Mouse (Mus musculus) bone marrow macrophage, adult 2 months (primary cell): ENCODE measurements around the gene Jarid2. TPM values are rescaled to one million over a fixed set of nuclear protein-coding genes. Genes with fewer than 3 reads are reported as not detected.

Source experiments
- H3K27ac ChIP-seq: 2 replicates; pipeline ENCODE4 v1.5.1; 2012; ENCODE audit warnings: low read depth, low read length; ENCODE audit not compliant: insufficient read depth
- H3K4me1 ChIP-seq: 2 replicates; pipeline ENCODE4 v1.6.1; 2012; ENCODE audit warnings: low read length; ENCODE audit not compliant: control insufficient read depth, insufficient read depth
- H3K4me3 ChIP-seq: 2 replicates; pipeline ENCODE4 v1.5.1; 2012; ENCODE audit warnings: mild to moderate bottlenecking, low read length, moderate library complexity; ENCODE audit not compliant: insufficient read depth
- CTCF ChIP-seq: IDR thresholded peaks from 2 replicates; pipeline ENCODE4 v1.5.1; 2012; ENCODE audit warnings: low read depth, mild to moderate bottlenecking, low read length, moderate library complexity
- POLR2A ChIP-seq: IDR thresholded peaks from 2 replicates; pipeline ENCODE4 v1.6.1; 2012; ENCODE audit warnings: mild to moderate bottlenecking, low read depth, low read length, borderline replicate concordance
- polyA plus RNA-seq: library from polyadenylated mRNA; stranded (reverse); fragments of >200 nt; gene quantifications from 2 replicates; pipeline ENCODE4 v1.2.4, GENCODE M21; 2012; ENCODE audit not compliant: missing spikeins, insufficient read depth, insufficient read length

Gene Jarid2
- polyA plus RNA-seq, 1 experiment, result 41.4 TPM

DNA sequence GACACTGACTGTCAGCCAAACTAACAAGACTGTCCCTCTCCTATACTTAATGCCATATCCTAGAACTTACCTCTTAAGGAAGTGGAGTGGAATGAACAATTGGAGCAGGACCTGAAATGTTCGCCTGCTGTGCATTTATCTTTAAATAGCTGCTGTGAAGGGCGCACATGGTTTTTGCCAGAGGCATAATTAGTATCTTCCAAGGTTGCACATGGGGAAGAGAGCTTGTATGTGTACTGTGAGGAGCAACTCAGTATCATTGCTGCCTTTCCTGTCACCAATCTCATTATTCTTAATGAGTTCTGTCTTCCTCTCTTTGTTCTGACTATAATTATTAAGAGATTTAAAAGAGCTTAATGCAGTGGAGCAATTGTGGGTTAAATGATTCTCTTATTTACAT, 147.5 kb downstream of the Jarid2 start:
- Histone ChIP-seq H3K27ac (no peak overlapping the region), H3K4me1 (no peaks in the 10 kb centered on the region)
- TF ChIP-seq POLR2A (no peak), CTCF (no peak)

DNA sequence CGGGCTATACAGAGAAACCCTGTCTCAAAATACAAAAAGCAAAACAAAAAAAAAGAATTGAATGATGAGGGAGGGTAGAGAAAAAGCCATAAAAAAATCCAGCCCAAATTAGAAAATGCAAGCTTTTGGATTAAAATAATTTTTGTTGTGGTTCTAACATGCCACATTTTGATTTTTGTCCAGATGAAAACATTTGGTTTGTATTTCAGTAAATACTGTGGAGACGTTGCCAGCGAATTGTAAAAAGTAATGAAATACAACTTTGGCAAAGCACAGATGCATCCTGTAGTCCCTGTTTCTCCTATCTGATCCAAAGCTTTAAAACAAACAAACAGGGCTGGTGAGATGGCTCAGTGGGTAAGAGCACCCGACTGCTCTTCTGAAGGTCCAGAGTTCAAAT, 151.7 kb downstream of the Jarid2 start:
- TF ChIP-seq POLR2A (no peak), CTCF (no peak)
- no peak overlapping the region for H3K27ac ChIP-seq

More for the DNA sequence above, 147.5 kb downstream of the Jarid2 start:
- no peak overlapping the region for H3K4me3 ChIP-seq

DNA sequence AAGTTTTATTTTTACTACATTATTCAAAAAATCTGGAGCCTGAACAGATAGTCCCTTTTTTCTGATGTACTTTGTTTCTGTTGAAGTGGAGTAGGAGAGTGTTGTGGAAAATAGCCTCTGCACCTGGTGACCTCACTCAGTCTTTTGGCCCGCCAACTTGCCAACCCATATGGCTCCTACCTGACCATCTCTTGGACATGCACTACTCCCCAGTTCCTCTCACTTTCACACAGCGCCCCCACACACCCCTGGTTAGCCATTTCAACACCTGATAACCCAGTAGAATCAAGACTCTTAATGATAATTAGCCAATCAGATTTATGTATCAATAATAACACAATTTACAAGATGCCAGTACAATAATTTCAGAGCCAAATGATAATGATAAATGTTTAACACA, 156.9 kb downstream of the Jarid2 start:
- no peak overlapping the region for H3K4me3 ChIP-seq
- no peak overlapping the region for H3K27ac ChIP-seq
- no peaks in the 10 kb centered on the region for H3K4me1 ChIP-seq
- TF ChIP-seq POLR2A, result no peak
- no peak for TF ChIP-seq CTCF

More for the DNA sequence above, 151.7 kb downstream of the Jarid2 start:
- H3K4me3 ChIP-seq, result no peak overlapping the region
- no peaks in the 10 kb centered on the region for H3K4me1 ChIP-seq

DNA sequence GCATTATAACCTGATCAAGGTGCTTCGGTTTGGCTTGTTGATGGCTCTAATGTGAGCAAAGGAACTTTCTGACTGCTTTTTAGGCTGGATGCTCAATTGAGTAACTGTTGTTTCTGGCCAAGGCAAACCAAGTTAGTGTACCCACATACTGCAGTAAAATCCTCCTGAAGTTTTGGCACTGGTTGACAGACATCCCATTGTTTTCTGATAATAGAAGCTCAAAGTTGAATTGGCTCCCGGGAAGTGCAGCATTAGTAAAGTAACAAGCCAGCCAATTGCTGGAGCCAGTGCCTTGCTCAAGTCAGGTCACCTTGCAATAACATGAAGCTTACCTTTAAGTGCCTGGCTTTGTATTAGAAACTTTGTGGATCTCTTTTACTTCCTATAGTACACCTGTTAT, 161.3 kb downstream of the Jarid2 start:
- Histone ChIP-seq H3K4me3 (no peak overlapping the region), H3K4me1 (no peaks in the 10 kb centered on the region), H3K27ac (no peak overlapping the region)
- TF ChIP-seq CTCF (no peak), POLR2A (no peak)

DNA sequence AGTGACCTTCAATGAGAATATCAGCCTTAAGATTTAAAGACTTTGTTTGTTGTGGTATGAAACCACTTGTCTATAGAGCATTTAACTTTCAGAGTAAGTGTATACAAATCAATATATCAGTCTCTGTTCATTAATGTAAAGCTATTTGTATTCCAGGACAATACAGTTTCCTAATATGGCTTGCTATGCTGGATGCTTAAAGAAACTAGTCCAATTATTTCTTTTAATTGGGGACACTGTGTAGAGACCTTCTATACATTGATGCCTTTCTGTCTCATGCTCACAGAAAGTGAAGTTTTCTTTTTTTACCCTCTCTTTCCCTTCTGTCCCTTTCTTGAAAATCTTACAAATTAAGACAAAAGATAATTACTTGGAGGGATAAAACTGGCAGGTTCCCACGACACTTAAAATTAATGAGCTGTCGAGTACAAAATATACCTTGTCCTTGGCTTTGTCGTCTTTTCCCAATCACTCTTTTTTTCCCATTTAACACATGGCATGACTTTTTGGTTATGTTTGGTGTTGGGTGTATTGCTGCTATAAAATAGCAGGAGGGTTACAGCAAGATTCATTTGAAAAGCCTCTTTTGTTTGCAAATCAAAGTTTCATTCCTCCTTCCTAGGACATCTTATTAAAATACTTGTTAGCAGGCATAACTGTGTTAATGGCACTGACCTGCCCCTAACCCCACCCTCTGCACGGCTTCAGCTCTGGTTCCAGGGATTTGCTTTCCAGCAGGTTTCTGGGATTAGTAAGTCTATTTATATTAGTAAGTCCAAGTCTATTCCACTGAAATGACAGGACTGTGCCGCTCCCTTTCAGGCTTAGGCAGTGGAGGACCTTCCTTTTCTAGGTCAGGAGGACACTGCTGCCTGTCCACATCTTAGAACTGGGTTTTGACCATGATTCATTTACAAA, 162.8 kb downstream of the Jarid2 start:
- no peaks in the 10 kb centered on the region for H3K4me1 ChIP-seq
- no peak overlapping the region for H3K4me3 ChIP-seq
- H3K27ac ChIP-seq, result no peak overlapping the region
- TF ChIP-seq CTCF (no peak), POLR2A (no peak)

DNA sequence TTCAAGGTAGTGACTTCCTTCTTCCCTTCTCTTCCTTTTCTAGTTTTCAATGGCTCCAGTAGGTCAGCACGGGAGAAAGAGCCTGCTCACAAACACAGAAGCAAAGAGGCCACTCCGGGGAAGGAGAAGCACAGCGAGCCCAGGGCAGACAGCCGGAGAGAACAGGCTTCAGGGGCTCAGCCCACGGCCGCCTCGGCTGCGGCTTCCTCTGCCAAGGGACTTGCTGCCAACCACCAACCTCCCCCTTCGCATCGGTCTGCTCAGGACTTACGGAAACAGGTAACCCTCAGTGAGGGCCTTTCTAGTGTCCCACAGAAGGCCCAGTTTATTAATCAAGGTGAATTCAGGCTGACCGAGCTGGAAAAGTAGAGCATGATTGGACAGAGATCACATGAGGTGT, 166.9 kb downstream of the Jarid2 start:
- Histone ChIP-seq H3K4me3 (no peak overlapping the region), H3K4me1 (no peaks in the 10 kb centered on the region), H3K27ac (no peak overlapping the region)
- TF ChIP-seq POLR2A (no peak), CTCF (no peak)

DNA sequence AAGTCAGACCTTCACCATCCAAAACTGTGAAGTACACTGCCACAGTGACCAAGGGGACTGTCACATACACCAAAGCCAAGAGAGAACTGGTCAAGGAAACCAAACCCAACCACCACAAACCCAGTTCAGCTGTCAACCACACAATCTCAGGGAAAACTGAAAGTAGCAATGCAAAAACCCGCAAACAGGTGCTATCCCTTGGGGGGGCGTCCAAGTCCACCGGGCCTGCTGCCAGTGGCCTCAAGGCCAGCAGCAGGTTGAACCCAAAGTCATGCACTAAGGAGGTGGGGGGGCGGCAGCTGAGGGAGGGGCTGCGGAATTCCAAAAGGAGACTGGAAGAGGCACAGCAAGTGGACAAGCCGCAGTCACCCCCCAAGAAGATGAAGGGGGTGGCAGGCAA, 173.0 kb downstream of the Jarid2 start:
- H3K4me1 ChIP-seq, result no peaks in the 10 kb centered on the region
- H3K27ac ChIP-seq, result no peak overlapping the region
- no peak for TF ChIP-seq CTCF
- TF ChIP-seq POLR2A, result no peak
- no peak overlapping the region for H3K4me3 ChIP-seq

DNA sequence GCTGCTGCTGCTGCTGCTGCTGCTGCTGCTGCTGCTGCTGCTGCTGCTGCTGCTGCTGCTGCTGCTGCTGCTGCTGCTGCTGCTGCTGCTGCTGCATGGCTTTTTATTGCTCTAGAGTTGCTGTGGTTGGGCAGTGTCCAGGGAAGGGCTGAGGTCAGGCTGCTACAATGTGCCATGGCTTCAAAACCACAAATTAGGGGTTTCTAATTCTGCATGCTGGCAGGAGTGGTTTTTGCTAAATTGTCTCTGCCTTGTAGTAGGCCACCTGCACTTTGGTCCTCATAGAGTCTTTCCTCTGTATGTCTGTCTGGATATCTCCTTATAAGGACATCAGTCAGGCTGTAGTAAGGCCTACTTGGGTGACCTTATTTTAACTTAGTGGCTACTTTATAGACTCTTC, 174.1 kb downstream of the Jarid2 start:
- no peak overlapping the region for H3K4me3 ChIP-seq
- H3K4me1 ChIP-seq, result no peaks in the 10 kb centered on the region
- TF ChIP-seq POLR2A (no peak), CTCF (no peak)
- H3K27ac ChIP-seq, result no peak overlapping the region

DNA sequence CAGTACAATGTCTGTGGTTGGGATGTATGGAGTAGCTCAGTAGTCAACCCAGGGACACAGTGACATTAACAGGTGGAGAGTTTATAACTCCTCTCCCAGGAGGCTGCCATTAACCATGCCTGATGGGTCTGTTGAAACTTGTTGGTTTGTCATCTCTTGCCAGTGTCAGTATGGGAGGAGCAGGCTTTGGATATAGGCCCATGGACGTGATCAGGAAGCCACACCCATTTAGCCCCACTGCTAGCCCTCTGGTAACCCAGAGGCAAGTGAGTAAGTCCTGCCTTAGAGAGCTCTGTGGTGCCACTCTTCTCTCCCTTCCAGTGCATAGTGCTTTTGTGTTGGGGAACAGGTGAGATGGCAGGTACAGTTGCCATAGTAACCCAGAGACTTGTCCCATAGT, 175.0 kb downstream of the Jarid2 start:
- H3K4me3 ChIP-seq, result no peak overlapping the region
- TF ChIP-seq POLR2A, result no peak
- no peak for TF ChIP-seq CTCF
- no peaks in the 10 kb centered on the region for H3K4me1 ChIP-seq
- no peak overlapping the region for H3K27ac ChIP-seq

DNA sequence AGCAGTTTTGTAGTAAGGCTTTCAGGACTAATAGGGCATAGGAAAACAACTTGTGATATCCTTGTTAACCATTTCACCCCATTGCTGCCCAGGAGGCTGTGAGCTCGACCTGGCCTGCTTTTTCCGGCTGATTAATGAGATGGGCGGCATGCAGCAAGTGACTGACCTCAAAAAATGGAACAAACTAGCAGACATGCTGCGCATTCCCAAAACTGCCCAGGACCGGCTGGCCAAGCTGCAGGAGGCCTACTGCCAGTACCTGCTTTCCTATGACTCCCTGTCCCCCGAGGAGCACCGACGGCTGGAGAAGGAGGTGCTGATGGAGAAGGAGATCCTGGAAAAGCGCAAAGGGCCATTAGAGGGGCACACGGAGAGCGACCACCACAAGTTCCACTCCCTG, 176.9 kb downstream of the Jarid2 start:
- TF ChIP-seq POLR2A (no peak), CTCF (no peak)
- no peaks in the 10 kb centered on the region for H3K4me1 ChIP-seq
- H3K4me3 ChIP-seq, result no peak overlapping the region
- H3K27ac ChIP-seq, result no peak overlapping the region
